ENCODE assay signal across 8 mouse cellular contexts in the genomic region with DNA sequence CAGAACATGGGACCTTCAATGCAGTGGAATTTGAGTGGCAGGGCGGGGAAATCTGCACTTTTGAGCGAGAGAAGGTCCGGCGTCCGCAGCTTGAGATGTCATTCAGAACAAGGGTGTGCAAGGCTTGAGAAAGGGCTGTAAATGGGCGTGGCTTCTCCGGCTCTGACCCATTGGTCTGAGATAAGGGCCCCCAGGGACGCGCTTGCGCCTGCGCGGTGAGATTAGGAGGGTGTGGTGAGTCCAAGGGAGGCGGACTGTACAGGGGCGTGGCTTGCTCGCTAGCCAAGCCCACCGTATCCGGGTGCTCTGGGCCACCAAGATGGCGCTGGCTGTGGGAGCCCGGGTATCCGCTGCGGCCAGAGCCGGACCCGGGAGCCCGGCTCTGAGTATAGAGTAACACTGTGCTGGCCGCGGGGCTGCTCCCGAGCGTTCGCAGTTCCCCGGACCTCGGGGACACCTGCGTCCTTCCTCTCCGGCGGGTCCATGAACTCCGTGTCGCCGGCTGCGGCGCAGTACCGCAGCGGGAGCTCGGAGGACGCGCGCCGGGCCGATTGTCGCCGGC. TPM values are rescaled to one million over a fixed set of nuclear protein-coding genes. Genes with fewer than 3 reads are reported as not detected.
DNase-seq lines count a peak whose midpoint lies in the region; ATAC-seq and TF ChIP-seq lines count a peak whose summit lies in the region.

Gene Atg4d (plus strand): TSS at position 294 of the 562 bp plus-strand sequence.

- peak within 1 kb of the TSS; percentile 85 for H3K9ac ChIP-seq in heart, embryonic 15.5 days
- H3K9ac ChIP-seq in liver, embryonic 14.5 days (replicated peaks) = peak within 1 kb of the TSS; percentile 99
- peak within 1 kb of the TSS; percentile 85 for H3K9ac ChIP-seq in neural tube, embryonic 11.5 days (ENCODE audit: low read length)
- peak within 1 kb of the TSS; percentile 93 for H3K9ac ChIP-seq in stomach, postnatal 0 days (ENCODE audit: low read length)

- H3K4me1 ChIP-seq in forebrain, embryonic 10.5 days = peaks cover 25% of the 10 kb centered on the region
- H3K4me1 ChIP-seq in heart, embryonic 15.5 days (replicated peaks) = peaks cover 28% of the 10 kb centered on the region
- peaks cover 23 to 34% of the 10 kb centered on the region in 2 experiments for H3K4me1 ChIP-seq in liver, embryonic 14.5 days (replicated peaks; ENCODE audit: control insufficient read depth in 2 of 2, insufficient read depth in 2 of 2, low read length in 1 of 2)
- peaks cover 10% of the 10 kb centered on the region; the same call in 1 of the 2 replicates for H3K4me1 ChIP-seq in neural tube, embryonic 11.5 days (ENCODE audit: control insufficient read depth, insufficient read depth, low read length)
- peaks cover 4% of the 10 kb centered on the region; the same call in 1 of the 2 replicates for H3K4me1 ChIP-seq in stomach, postnatal 0 days (replicated peaks; ENCODE audit: control insufficient read depth, insufficient read depth)

- no peaks in the 10 kb centered on the region for H3K27me3 ChIP-seq in forebrain, embryonic 10.5 days (ENCODE audit: poor library complexity, severe bottlenecking)
- no peaks in the 10 kb centered on the region for H3K27me3 ChIP-seq in heart, embryonic 15.5 days
- no peaks in the 10 kb centered on the region for H3K27me3 ChIP-seq in liver, embryonic 14.5 days (ENCODE audit: control insufficient read depth, insufficient read depth, low read length)
- H3K27me3 ChIP-seq in neural tube, embryonic 11.5 days (ENCODE audit: control insufficient read depth, insufficient read depth, low read length) = no peaks in the 10 kb centered on the region
- no peaks in the 10 kb centered on the region for H3K27me3 ChIP-seq in stomach, postnatal 0 days (ENCODE audit: control insufficient read depth, insufficient read depth, low read length)

- H3K9me3 ChIP-seq in forebrain, embryonic 10.5 days = no peaks in the 10 kb centered on the region
- no peaks in the 10 kb centered on the region for H3K9me3 ChIP-seq in heart, embryonic 15.5 days (replicated peaks)
- no peaks in the 10 kb centered on the region for H3K9me3 ChIP-seq in liver, embryonic 14.5 days (ENCODE audit: control insufficient read depth, low read length)
- no peaks in the 10 kb centered on the region for H3K9me3 ChIP-seq in neural tube, embryonic 11.5 days (ENCODE audit: control insufficient read depth, low read length)
- no peaks in the 10 kb centered on the region for H3K9me3 ChIP-seq in stomach, postnatal 0 days (ENCODE audit: control insufficient read depth, low read length)

- ATAC-seq in heart, embryonic 15.5 days (replicated peaks; ENCODE audit: insufficient number of reproducible peaks, insufficient read depth, low FRiP score, low read depth) = peak; percentile 99
- ATAC-seq in liver, embryonic 14.5 days (ENCODE audit: insufficient read depth) = peak; percentile 88
- ATAC-seq in neural tube, embryonic 11.5 days (ENCODE audit: insufficient read depth, low FRiP score, low TSS enrichment) = peak; percentile 96
- ATAC-seq in stomach, postnatal 0 days (ENCODE audit: low FRiP score, low TSS enrichment) = peak; percentile 98

- TF ChIP-seq EP300 in liver, embryonic 14.5 days (IDR thresholded peaks at IDR 0.05; ENCODE audit: low read depth) = peak; percentile 65; the same call in 1 of the 2 replicates
- TF ChIP-seq EP300 in stomach, postnatal 0 days (optimal IDR thresholded peaks at IDR 0.05) = no peak

- DNase-seq in CD8-positive naive resting alpha-beta T cell, adult 2 months (ENCODE audit: low read depth in 2 of 2, low spot score in 2 of 2) = peak; percentile 77 to 86
- DNase-seq in c-Kit-positive CD71-negative TER-119-negative erythroid progenitor cells, embryonic 14.5 days (ENCODE audit: low read depth) = peak; percentile 99
- DNase-seq in forebrain, embryonic 10.5 days (ENCODE audit: extremely low spot score, low spot score) = peak; percentile 99
- peak; percentile 99 for DNase-seq in kidney, postnatal 25 days
- peak; percentile 99 for DNase-seq in liver, embryonic 14.5 days (ENCODE audit: low read depth in 3 of 3, low spot score in 3 of 3)
- DNase-seq in neural tube, embryonic 11.5 days (ENCODE audit: low spot score) = peak; percentile 99
- peak; percentile 99 for DNase-seq in stomach, postnatal 0 days (ENCODE audit: low spot score)

- H3K4me2 ChIP-seq in heart, embryonic 15.5 days = peak within 1 kb of the TSS; percentile 82
- peak within 1 kb of the TSS; percentile 97 for H3K4me2 ChIP-seq in liver, embryonic 14.5 days (ENCODE audit: low read depth)
- H3K4me2 ChIP-seq in neural tube, embryonic 11.5 days (ENCODE audit: low read depth) = peak within 1 kb of the TSS; percentile 77
- H3K4me2 ChIP-seq in stomach, postnatal 0 days (replicated peaks; ENCODE audit: low read depth) = peak within 1 kb of the TSS; percentile 77

- H3K4me3 ChIP-seq in forebrain, embryonic 10.5 days = peak within 1 kb of the TSS; percentile 92
- peak within 1 kb of the TSS; percentile 83 for H3K4me3 ChIP-seq in heart, embryonic 15.5 days
- peak within 1 kb of the TSS; percentile 98 for H3K4me3 ChIP-seq in liver, embryonic 14.5 days (ENCODE audit: insufficient read depth in 1 of 2, low read depth in 2 of 2, low read length in 2 of 2)
- peak within 1 kb of the TSS; percentile 81 for H3K4me3 ChIP-seq in neural tube, embryonic 11.5 days (ENCODE audit: low read depth, low read length)
- peak within 1 kb of the TSS; percentile 98 for H3K4me3 ChIP-seq in stomach, postnatal 0 days (ENCODE audit: low read depth, low read length)

- peak within 1 kb of the TSS; percentile 93 for H3K27ac ChIP-seq in forebrain, embryonic 10.5 days
- H3K27ac ChIP-seq in heart, embryonic 15.5 days = peak within 1 kb of the TSS; percentile 86
- peak within 1 kb of the TSS; percentile 92 for H3K27ac ChIP-seq in liver, embryonic 14.5 days
- peak within 1 kb of the TSS; percentile 58 for H3K27ac ChIP-seq in neural tube, embryonic 11.5 days (ENCODE audit: low read depth, low read length)
- peak within 1 kb of the TSS; percentile 90 for H3K27ac ChIP-seq in stomach, postnatal 0 days (replicated peaks)

- WGBS in forebrain, embryonic 10.5 days = under 1% methylated on average over 49 of the region's 49 CpGs
- 0% methylated on average over 48 of the region's 49 CpGs for WGBS in heart, embryonic 15.5 days
- WGBS in liver, embryonic 14.5 days (ENCODE audit: insufficient replicate concordance) = under 1% methylated on average over 49 of the region's 49 CpGs
- WGBS in neural tube, embryonic 11.5 days = 0% methylated on average over 49 of the region's 49 CpGs
- 0% methylated on average over 48 of the region's 49 CpGs for whole genome bisulfite sequencing in stomach, postnatal 0 days

- H3K36me3 ChIP-seq in forebrain, embryonic 10.5 days (replicated peaks) = peaks cover 36% of the 10 kb centered on the region
- peaks cover 29% of the 10 kb centered on the region for H3K36me3 ChIP-seq in heart, embryonic 15.5 days
- H3K36me3 ChIP-seq in liver, embryonic 14.5 days (replicated peaks; ENCODE audit: control insufficient read depth, insufficient read depth, low read depth) = peaks cover 37% of the 10 kb centered on the region
- H3K36me3 ChIP-seq in neural tube, embryonic 11.5 days (ENCODE audit: control insufficient read depth, insufficient read depth, low read length) = no peaks in the 10 kb centered on the region; the same call in 1 of the 2 replicates
- peaks cover 16% of the 10 kb centered on the region for H3K36me3 ChIP-seq in stomach, postnatal 0 days (ENCODE audit: control insufficient read depth, insufficient read depth, low read length)

- TF ChIP-seq CTCF in liver, embryonic 14.5 days (IDR thresholded peaks at IDR 0.05; ENCODE audit: low read depth) = no peak
- TF ChIP-seq CTCF in stomach, postnatal 0 days (IDR thresholded peaks at IDR 0.05; ENCODE audit: low read depth) = no peak

RNA-seq across cellular contexts. Expression of gene Atg4d, which starts in this region (rescaled TPM):
- 45.2 and 48.5 TPM in 2 replicates for polyA plus RNA-seq in forebrain, embryonic 10.5 days (2016; fragmentation: Nextera tagmentation; extraction: Ambion mirVana)
- polyA plus RNA-seq in heart, embryonic 15.5 days (2015; fragmentation: Nextera tagmentation; extraction: Ambion mirVana) = 48.5 and 50.9 TPM in 2 replicates
- 21.5 and 38.9 TPM in 2 replicates for polyA plus RNA-seq in liver, embryonic 14.5 days (2012; rRNA removed)
- polyA plus RNA-seq in liver, embryonic 14.5 days (2014; fragmentation: Nextera tagmentation; extraction: Ambion mirVana) = 69.3 and 78.1 TPM in 2 replicates
- 47.2 and 55.1 TPM in 2 replicates for polyA plus RNA-seq in neural tube, embryonic 11.5 days (2014; fragmentation: Nextera tagmentation; extraction: Ambion mirVana)
- polyA plus RNA-seq in stomach, postnatal 0 days (2015; fragmentation: Nextera tagmentation; extraction: Ambion mirVana) = 38.6 and 41.7 TPM in 2 replicates

Comparison
In these comparisons a context has a peak if more than half of its experiments do, and no peak if none do; other contexts are left out.
1. Peak in every context shown above with its lines: DNase-seq, ATAC-seq, H3K4me3 ChIP-seq and H3K27ac ChIP-seq.